Mouse (Mus musculus): Measurements from ENCODE around the gene Fpr-rs6. TPM values are rescaled to one million over a fixed set of nuclear protein-coding genes. Genes with fewer than 3 reads are reported as not detected.

The Fpr-rs6 gene
- total RNA-seq (2022) = not detected

DNA sequence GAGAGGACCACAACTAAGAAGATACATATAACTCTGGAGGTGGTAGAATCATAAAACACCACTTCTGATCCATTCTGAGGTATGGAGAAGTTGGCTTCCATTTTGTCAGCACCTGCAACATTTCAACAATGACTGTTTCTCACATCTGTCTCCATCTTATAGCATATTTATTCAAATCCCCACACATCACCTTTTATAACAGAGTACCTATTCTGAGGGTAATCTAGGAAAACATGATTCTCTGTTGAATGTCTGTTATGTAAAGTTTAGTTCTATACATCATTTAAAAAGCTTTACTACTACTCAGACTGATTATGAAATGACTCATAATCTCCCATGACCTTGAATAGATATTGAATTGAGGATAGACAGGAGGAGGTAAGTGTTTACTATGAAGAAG is at the start of gene Fpr-rs6:
Fpr-rs6 (minus strand) TSS at position 101 of the 400 bp plus-strand sequence.
- DNase-seq = no peak

Other genes with a start within 250 kb of the Fpr-rs6 start
- gene Vmn2r104, start 134.8 kb downstream of the Fpr-rs6 start, total RNA-seq (2022) = under 1 TPM in 1 of 4 experiments, not detected in 3; 0.03 TPM
- gene Fpr-rs7, start 68.9 kb downstream of the Fpr-rs6 start, total RNA-seq (2022) = not detected
- not detected for gene Vmn2r105, start 52.0 kb upstream of the Fpr-rs6 start, total RNA-seq (2022)
- not detected for gene Vmn2r106, start 102.5 kb upstream of the Fpr-rs6 start, total RNA-seq (2022)
- not detected for gene Vmn2r107, start 162.1 kb upstream of the Fpr-rs6 start, total RNA-seq (2022)
- not detected for gene Vmn1r224, start 231.0 kb upstream of the Fpr-rs6 start, total RNA-seq (2022)